Mouse (Mus musculus) liver, embryonic 11.5 days (tissue): ENCODE measurements around the gene Hsd3b7. TPM values are rescaled to one million over a fixed set of nuclear protein-coding genes. Genes with fewer than 3 reads are reported as not detected.

ENCODE experiments used
- ATAC-seq: fragments of 200-750 bp; cut with Nextera tagmentation; replicated peaks from 2 replicates; pipeline ENCODE4 v1.8.0; 2017; ENCODE audit warnings: moderate number of reproducible peaks, mild to moderate bottlenecking, moderate TSS enrichment, moderate library complexity; ENCODE audit not compliant: low FRiP score
- DNase-seq: peaks from one replicate; pipeline ENCODE4 v3.0.0-alpha.2; 2017; ENCODE audit warnings: low spot score
- H3K27ac ChIP-seq: fragments of 300-500 bp; sonication (generic); 2 replicates; pipeline ENCODE4 v1.5.1; 2014; ENCODE audit warnings: mild to moderate bottlenecking, low read depth, low read length, control low read depth
- H3K27me3 ChIP-seq: fragments of 300-500 bp; sonication (generic); replicated peaks from 2 replicates; pipeline ENCODE4 v1.6.1; 2014; ENCODE audit warnings: low read length, mixed read lengths; ENCODE audit not compliant: control insufficient read depth, insufficient read depth
- H3K36me3 ChIP-seq: fragments of 300-500 bp; sonication (generic); 2 replicates; pipeline ENCODE4 v1.6.1; 2014; ENCODE audit warnings: mild to moderate bottlenecking, low read length, moderate library complexity, mixed read lengths; ENCODE audit not compliant: control insufficient read depth, insufficient read depth
- H3K4me1 ChIP-seq: fragments of 300-500 bp; sonication (generic); replicated peaks from 2 replicates; pipeline ENCODE4 v1.6.1; 2014; ENCODE audit warnings: low read length, mixed read lengths; ENCODE audit not compliant: control insufficient read depth, insufficient read depth
- H3K4me2 ChIP-seq: fragments of 300-500 bp; sonication (generic); 2 replicates; pipeline ENCODE4 v1.6.1; 2014; ENCODE audit warnings: mild to moderate bottlenecking, control low read depth, moderate library complexity
- H3K4me3 ChIP-seq: fragments of 300-500 bp; sonication (generic); 2 replicates; pipeline ENCODE4 v1.5.1; 2014; ENCODE audit warnings: low read depth, low read length, control low read depth
- H3K9ac ChIP-seq: fragments of 300-500 bp; sonication (generic); 2 replicates; pipeline ENCODE4 v1.6.1; 2014; ENCODE audit warnings: low read depth, low read length, control low read depth
- H3K9me3 ChIP-seq: fragments of 300-500 bp; sonication (generic); 2 replicates; pipeline ENCODE4 v1.6.1; 2016; ENCODE audit warnings: low read length, inconsistent platforms, mixed read lengths; ENCODE audit not compliant: control insufficient read depth
- WGBS: fragments of 180-500 bp; shearing (Covaris S2); extraction: QIAGEN DNeasy Blood & Tissue Kit; methylation state at CpG from one replicate; pipeline ENCODE4 v1.1.7; 2014; 5-methylcytosine and 5-hydroxymethylcytosine counted together
- polyA plus RNA-seq: library from polyadenylated mRNA; unstranded; fragments of >200 nt; fragmentation: Nextera tagmentation; extraction: Ambion mirVana; gene quantifications from 2 replicates; pipeline ENCODE4 v1.2.1, GENCODE M21; 2014

Hsd3b7 gene
- polyA plus RNA-seq, 1 experiment from 2014 or later: 32.4 TPM

DNA sequence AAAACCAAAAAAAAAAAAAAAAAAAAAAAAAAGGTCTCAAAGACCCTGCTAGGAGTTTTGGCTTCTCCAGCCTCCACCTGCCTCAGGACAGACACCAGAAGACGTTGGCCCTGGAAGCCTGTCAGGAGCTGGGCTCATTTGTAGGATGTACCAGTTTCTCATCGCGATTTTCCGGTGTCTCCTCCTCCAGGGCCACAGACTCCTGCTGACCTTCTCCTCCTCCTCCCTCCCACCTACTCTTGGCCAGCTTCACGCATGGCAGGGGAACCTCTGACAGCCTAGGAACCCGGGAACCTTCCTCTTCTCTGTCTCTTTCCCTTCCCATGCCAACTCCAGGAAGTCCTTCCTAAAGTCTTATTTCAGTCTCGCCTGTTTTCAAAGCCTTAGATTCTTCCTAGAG is 16.6 kb downstream of the Hsd3b7 start:
- ATAC-seq: no peak
- Histone ChIP-seq H3K4me3 (no peak overlapping the region), H3K9ac (no peak overlapping the region), H3K27ac (no peak overlapping the region), H3K27me3 (no peaks in the 10 kb centered on the region), H3K4me1 (peaks cover 29% of the 10 kb centered on the region), H3K36me3 (no peaks in the 10 kb centered on the region), H3K9me3 (no peaks in the 10 kb centered on the region), H3K4me2 (no peak overlapping the region)
- 73% methylated on average over 7 of the region's 7 CpGs for whole genome bisulfite sequencing
- DNase-seq: no peak

DNA sequence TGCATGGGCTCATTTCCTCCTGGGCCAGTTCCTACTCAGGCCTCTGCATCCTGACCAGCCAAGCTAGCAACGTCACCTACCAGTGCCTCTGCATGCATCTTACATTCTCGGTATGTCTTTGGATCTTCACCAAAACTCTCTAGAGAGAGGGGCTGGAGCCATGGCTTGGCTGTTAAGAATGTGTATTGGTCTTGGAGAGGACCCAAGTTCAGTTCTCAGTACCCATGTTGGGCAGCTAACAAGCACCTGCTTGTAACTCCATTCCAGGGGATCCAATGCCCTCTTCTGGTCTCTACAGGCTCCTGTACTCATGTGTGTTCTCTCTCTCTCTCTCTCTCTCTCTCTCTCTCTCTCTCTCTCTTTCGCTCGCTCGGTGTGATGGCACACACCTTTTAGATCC is 17.4 kb downstream of the Hsd3b7 start:
- no peak overlapping the region for H3K27ac ChIP-seq
- no peaks in the 10 kb centered on the region for H3K36me3 ChIP-seq
- WGBS: 86% methylated on average over 5 of the region's 5 CpGs
- no peak for DNase-seq
- no peak overlapping the region for H3K4me2 ChIP-seq
- no peaks in the 10 kb centered on the region for H3K27me3 ChIP-seq
- H3K4me3 ChIP-seq: no peak overlapping the region
- peaks cover 29% of the 10 kb centered on the region for H3K4me1 ChIP-seq
- H3K9me3 ChIP-seq: no peaks in the 10 kb centered on the region
- no peak overlapping the region for H3K9ac ChIP-seq
- ATAC-seq: no peak

DNA sequence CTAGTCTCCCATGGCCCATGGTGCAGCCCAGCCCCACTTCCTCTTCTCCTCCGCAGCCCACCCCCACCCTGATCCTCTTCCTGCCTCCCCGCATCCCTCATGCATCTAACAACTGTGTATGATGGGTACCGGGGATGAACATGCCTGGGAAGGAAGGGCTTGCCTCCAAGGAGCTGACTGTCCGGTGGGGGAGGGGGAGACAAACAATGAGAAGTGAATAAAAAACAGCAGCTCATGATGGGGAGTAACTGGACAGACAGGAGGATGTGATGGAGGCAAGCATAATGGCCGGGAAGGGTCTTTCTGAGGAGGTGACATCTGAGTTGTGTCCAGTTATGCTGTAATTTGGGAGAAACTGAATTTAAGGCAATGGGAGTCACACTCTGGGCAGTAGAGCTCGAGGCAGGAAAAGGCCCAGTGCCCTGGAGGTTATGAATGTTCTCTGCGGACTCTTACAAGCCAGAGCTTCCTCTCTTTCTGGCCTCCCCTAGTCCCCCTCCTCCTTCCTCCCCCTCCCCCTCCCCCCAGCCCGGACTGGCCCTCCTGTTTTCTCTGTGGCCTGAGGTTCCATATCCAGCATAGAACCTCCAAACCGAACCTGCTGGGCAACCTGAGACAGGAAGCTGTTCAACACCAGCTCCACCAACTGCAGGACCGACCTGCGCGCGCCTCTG is 20.6 kb downstream of the Hsd3b7 start:
- ATAC-seq: no peak
- whole genome bisulfite sequencing: 53% methylated on average over 13 of the region's 13 CpGs

DNA sequence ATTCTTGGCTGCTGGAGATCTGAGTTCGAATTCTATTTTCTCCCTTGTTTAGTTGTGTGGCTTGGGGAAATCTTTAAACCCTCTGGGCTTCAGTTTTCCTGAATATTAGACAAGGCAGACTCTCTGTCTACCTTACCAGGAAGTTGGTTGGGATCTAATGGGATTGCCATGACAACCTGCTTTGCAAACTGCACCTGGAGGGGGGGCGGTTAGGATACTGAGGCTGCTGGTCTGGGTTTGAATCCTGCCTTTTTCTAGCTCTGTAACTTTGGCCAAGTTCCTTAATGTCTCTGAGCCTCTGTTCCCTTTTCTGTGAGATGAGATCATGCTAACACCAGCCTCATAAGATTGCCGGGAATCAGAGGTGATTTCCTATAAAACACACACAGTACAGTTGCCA is 22.1 kb downstream of the Hsd3b7 start:
- Histone ChIP-seq H3K27me3 (no peaks in the 10 kb centered on the region), H3K4me1 (0 out of 2 replicates have a peak, but pooled peaks cover 6% of the 10 kb centered on the region), H3K36me3 (no peaks in the 10 kb centered on the region), H3K9me3 (no peaks in the 10 kb centered on the region), H3K9ac (no peak overlapping the region), H3K27ac (no peak overlapping the region), H3K4me2 (no peak overlapping the region), H3K4me3 (no peak overlapping the region)
- WGBS: 80% methylated on average over 3 of the region's 3 CpGs
- ATAC-seq (no peak), DNase-seq (no peak)

More for the DNA sequence above, 20.6 kb downstream of the Hsd3b7 start:
- H3K4me2 ChIP-seq: no peak overlapping the region
- H3K36me3 ChIP-seq: no peaks in the 10 kb centered on the region
- H3K4me1 ChIP-seq: peaks cover 11% of the 10 kb centered on the region
- H3K27me3 ChIP-seq: no peaks in the 10 kb centered on the region
- peak overlapping the region; percentile 45; the same call in 1 of the 2 replicates for H3K27ac ChIP-seq
- no peak overlapping the region for H3K4me3 ChIP-seq
- H3K9me3 ChIP-seq: no peaks in the 10 kb centered on the region
- no peak for DNase-seq
- H3K9ac ChIP-seq: no peak overlapping the region

DNA sequence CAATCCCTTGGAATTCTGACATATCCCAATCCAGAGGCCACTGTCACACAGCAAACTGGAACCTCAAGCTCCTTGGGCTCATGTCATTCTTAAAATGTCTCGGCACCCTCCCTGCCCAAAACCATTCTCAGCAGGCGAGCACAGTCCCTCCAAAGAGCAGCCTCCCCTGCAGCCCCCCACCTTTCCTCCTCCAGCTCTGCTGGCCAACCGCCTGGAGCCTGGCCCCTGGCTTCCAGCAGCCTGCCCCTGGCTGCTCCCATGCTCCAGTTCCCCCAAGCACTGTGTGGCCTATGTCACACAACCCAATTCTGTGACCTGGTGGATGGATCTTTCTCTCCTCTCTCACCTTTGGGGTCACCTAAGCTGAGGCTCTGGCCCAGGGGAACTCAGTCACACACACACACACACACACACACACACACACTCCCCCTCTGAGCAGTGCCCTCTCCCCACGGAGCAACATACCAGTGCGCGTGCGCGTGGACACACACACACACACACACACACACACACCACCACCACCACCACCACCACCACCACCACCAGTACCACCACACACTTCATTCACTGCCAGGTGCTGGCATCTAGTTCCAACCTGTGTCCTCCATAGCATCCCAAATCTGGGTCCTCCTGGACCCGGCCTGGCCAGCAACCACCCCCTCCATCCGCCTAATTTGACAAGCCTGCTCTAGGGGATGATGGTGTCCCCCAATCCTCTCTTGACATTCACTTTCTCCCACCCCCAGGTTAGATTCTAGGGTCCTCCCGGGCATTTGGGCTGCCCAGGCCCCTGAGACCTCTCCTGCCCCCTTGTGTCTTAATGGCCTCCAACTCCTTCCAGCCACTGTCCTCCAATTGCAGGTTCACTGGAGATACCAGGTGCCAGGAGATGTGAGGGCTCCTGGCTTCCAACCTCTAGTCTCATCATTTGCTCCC is 23.1 kb downstream of the Hsd3b7 start:
- Histone ChIP-seq H3K4me2 (peak overlapping the region; percentile 67), H3K4me3 (peak overlapping the region; percentile 55), H3K9ac (peak overlapping the region; percentile 53), H3K27me3 (no peaks in the 10 kb centered on the region), H3K27ac (no peak overlapping the region), H3K4me1 (0 out of 2 replicates have a peak, but pooled peaks cover 6% of the 10 kb centered on the region), H3K9me3 (no peaks in the 10 kb centered on the region), H3K36me3 (no peaks in the 10 kb centered on the region)
- 0 out of 2 replicates have a peak, but pooled peaks have one; percentile 18 for ATAC-seq
- DNase-seq: no peak
- 80% methylated on average over 11 of the region's 11 CpGs for WGBS

DNA sequence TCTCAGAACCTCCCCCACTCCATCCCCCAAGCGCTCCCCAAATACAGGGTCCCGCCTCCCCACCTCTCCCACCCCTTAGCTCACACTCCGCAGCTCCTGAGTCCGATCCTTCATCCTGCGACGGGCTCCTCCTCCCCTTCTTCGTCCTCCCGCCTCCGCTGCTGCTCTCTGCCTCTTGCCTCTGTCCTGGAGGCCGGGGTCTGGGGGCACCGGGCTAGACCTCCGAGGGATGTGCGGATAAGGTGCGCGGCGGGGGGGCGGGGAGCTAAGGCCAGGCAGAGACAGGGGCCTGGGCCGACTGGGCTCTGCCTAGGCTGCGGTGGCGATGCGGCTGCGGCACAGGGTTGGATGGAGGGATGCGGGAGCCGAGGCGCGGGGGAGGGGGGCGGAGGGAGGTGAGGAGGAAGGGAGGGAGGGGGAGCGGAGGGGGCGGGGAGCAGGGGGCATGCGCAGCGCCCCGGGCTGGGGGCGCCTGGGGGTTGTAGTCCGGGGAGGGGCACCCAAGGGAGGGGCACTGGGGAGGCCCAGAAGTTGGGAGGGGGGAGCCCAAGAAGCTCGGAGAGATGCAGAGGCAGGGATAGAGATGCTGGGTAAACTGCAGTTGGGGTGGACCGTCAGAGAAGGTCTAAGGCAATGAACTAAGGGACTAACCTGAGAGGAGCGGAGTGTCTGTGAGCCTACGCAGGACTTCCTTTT is 23.9 kb downstream of the Hsd3b7 start, which contains the start of the genes Stx4a and Stx1b:
Gene Stx4a, plus strand, starts transcription at position 119 of the 696 bp plus-strand sequence.
Gene Stx1b, minus strand, starts transcription at position 374 of the 696 bp plus-strand sequence.
- 9% methylated on average over 33 of the region's 38 CpGs for WGBS

DNA sequence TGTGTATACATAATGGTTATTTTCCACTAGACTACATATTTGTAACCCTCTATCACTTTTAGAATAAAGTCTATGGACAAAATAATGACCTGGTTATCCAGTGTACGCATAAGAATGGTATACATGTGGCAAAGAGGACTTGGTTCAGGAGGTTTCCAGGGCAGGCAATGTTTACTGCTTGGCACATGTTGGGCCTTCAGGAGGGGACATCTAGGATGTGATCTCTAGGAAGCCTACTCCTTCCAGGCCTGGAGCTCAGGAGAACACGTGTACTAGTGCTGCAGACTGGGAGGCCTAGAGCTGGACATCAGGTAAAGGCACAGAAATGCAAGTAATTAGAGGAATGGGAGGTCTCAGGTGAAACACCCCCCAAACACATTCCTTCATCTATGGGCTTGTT is 35.1 kb downstream of the Hsd3b7 start:
- 85% methylated on average over 2 of the region's 2 CpGs for WGBS
- H3K4me3 ChIP-seq: no peak overlapping the region
- H3K4me2 ChIP-seq: no peak overlapping the region
- no peak overlapping the region for H3K9ac ChIP-seq
- no peaks in the 10 kb centered on the region for H3K9me3 ChIP-seq
- DNase-seq (no peak), ATAC-seq (no peak)
- no peaks in the 10 kb centered on the region for H3K36me3 ChIP-seq
- H3K27me3 ChIP-seq: no peaks in the 10 kb centered on the region
- H3K27ac ChIP-seq: no peak overlapping the region
- H3K4me1 ChIP-seq: no peaks in the 10 kb centered on the region

More for the DNA sequence above, 23.9 kb downstream of the Hsd3b7 start, which contains the start of the genes Stx4a and Stx1b:
- no peaks in the 10 kb centered on the region for H3K9me3 ChIP-seq
- peak within 1 kb of the TSS; percentile 67 for H3K4me2 ChIP-seq
- H3K36me3 ChIP-seq: no peaks in the 10 kb centered on the region
- peak within 1 kb of the TSS; percentile 53 for H3K9ac ChIP-seq
- peak; percentile 32; the same call in 1 of the 2 replicates for ATAC-seq
- H3K27ac ChIP-seq: no peak within 1 kb of the TSS
- H3K4me1 ChIP-seq: 0 out of 2 replicates have a peak, but pooled peaks cover 6% of the 10 kb centered on the region
- no peaks in the 10 kb centered on the region for H3K27me3 ChIP-seq
- H3K4me3 ChIP-seq: peak within 1 kb of the TSS; percentile 55
- DNase-seq: no peak

DNA sequence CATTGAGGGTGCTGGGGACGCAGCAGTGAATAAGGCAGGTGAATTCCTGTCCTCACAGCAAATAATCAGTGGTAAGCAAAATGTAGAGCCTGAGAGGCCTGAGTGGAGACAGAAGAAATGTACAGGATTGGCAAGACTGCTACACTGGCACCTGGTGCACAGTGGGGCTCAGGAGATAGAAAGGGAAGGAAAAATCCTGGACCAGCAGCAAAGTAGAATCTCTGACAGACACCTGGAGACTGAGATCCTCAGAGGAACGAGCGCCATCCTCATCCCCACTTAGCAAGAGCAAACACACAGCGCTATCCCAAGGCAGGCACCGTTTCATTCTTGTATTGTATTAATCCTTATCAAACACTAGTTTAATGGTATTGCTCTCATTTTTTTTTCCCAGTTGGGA is 37.1 kb downstream of the Hsd3b7 start:
- H3K9me3 ChIP-seq: no peaks in the 10 kb centered on the region
- H3K36me3 ChIP-seq: no peaks in the 10 kb centered on the region
- no peak overlapping the region for H3K4me2 ChIP-seq
- no peak overlapping the region for H3K4me3 ChIP-seq
- peaks cover 7% of the 10 kb centered on the region for H3K4me1 ChIP-seq
- DNase-seq: no peak
- no peaks in the 10 kb centered on the region for H3K27me3 ChIP-seq
- WGBS: 93% methylated on average over 5 of the region's 5 CpGs
- no peak overlapping the region for H3K9ac ChIP-seq
- no peak overlapping the region for H3K27ac ChIP-seq
- no peak for ATAC-seq
